Mouse (Mus musculus): ENCODE measurements around the gene Sgsm2.
A peak's percentile ranks its signal among the peaks of the same experiment; 100 is the strongest.

GRCm38 (mm10) chr11:74829812-74830211 is 67.0 kb downstream of the Sgsm2 start:
- TF ChIP-seq CTCF (IDR thresholded peaks at IDR 0.05; ENCODE audit: low read depth), result peak; percentile 63
- TF ChIP-seq EP300 (IDR thresholded peaks at IDR 0.05; ENCODE audit: low read depth), result no peak

Measured in liver, embryonic 14.5 days (tissue).